Mouse (Mus musculus) liver, embryonic 16.5 days (tissue): ENCODE results near the gene Mybbp1a. TPM values are rescaled to one million over a fixed set of nuclear protein-coding genes. Genes with fewer than 3 reads are reported as not detected.

Experiments
- ATAC-seq: fragments of 200-750 bp; cut with Nextera tagmentation; 2 replicates; pipeline ENCODE4 v1.8.0; 2017; ENCODE audit warnings: low read depth, mild to moderate bottlenecking, moderate number of reproducible peaks, moderate library complexity
- H3K27ac ChIP-seq: fragments of 300-500 bp; sonication (generic); 2 replicates; pipeline ENCODE4 v1.5.1; 2014; ENCODE audit warnings: mild to moderate bottlenecking, low read length
- H3K27me3 ChIP-seq: fragments of 300-500 bp; sonication (generic); 2 replicates; pipeline ENCODE4 v1.6.1; 2014; ENCODE audit warnings: low read depth, low read length, mixed read lengths; ENCODE audit not compliant: control insufficient read depth, insufficient read depth
- H3K36me3 ChIP-seq: fragments of 300-500 bp; sonication (generic); 2 replicates; pipeline ENCODE4 v1.6.1; 2014; ENCODE audit warnings: mild to moderate bottlenecking; ENCODE audit not compliant: control insufficient read depth, insufficient read depth
- H3K4me1 ChIP-seq: fragments of 300-500 bp; sonication (generic); 2 replicates; pipeline ENCODE4 v1.6.1; 2014; ENCODE audit warnings: low read depth, low read length, mixed read lengths; ENCODE audit not compliant: control insufficient read depth
- H3K4me2 ChIP-seq: fragments of 300-500 bp; sonication (generic); 2 replicates; pipeline ENCODE4 v1.6.1; 2014; ENCODE audit warnings: low read depth, low read length, mixed read lengths
- H3K4me3 ChIP-seq: fragments of 300-500 bp; sonication (generic); 2 replicates; pipeline ENCODE4 v1.5.1; 2014; ENCODE audit warnings: low read depth, mild to moderate bottlenecking, low read length
- H3K9ac ChIP-seq: fragments of 300-500 bp; sonication (generic); 2 replicates; pipeline ENCODE4 v1.6.1; 2014; ENCODE audit warnings: low read depth, low read length
- H3K9me3 ChIP-seq: fragments of 300-500 bp; sonication (generic); replicated peaks from 2 replicates; pipeline ENCODE4 v1.6.1; 2016; ENCODE audit warnings: low read length; ENCODE audit not compliant: control insufficient read depth
- WGBS: fragments of 180-500 bp; shearing (Covaris S2); extraction: QIAGEN DNeasy Blood & Tissue Kit; methylation state at CpG from one replicate; pipeline ENCODE4 v1.1.7; 2014; ENCODE audit not compliant: insufficient replicate concordance; 5-methylcytosine and 5-hydroxymethylcytosine counted together
- polyA plus RNA-seq: library from polyadenylated mRNA; unstranded; fragments of >200 nt; fragmentation: Nextera tagmentation; extraction: Ambion mirVana; gene quantifications from 2 replicates; pipeline ENCODE4 v1.2.1, GENCODE M21; 2015

Gene Mybbp1a
- polyA plus RNA-seq, 1 experiment from 2014 or later = 68.2 TPM

GRCm38 (mm10) chr11:72418227-72418626 lies 22.9 kb upstream of the Mybbp1a start:
- Histone ChIP-seq H3K4me3 (no peak overlapping the region), H3K9me3 (no peaks in the 10 kb centered on the region), H3K36me3 (no peaks in the 10 kb centered on the region), H3K4me1 (peaks cover 19% of the 10 kb centered on the region), H3K27me3 (no peaks in the 10 kb centered on the region; the same call in 1 of the 2 replicates), H3K27ac (no peak overlapping the region), H3K9ac (no peak overlapping the region), H3K4me2 (no peak overlapping the region)
- no peak for ATAC-seq
- 62% methylated on average over 8 of the region's 8 CpGs for WGBS

- H3K36me3 ChIP-seq = no peaks in the 10 kb centered on the region
- no peak overlapping the region for H3K4me2 ChIP-seq
- no peaks in the 10 kb centered on the region; the same call in 1 of the 2 replicates for H3K27me3 ChIP-seq
- 74% methylated on average over 6 of the region's 6 CpGs for WGBS
- H3K4me1 ChIP-seq = peaks cover 19% of the 10 kb centered on the region
- ATAC-seq = no peak
- no peaks in the 10 kb centered on the region for H3K9me3 ChIP-seq
- H3K9ac ChIP-seq = no peak overlapping the region
- H3K4me3 ChIP-seq = no peak overlapping the region
- H3K27ac ChIP-seq = no peak overlapping the region
Observed at GRCm38 (mm10) chr11:72419006-72419405, 22.1 kb upstream of the Mybbp1a start.

GRCm38 (mm10) chr11:72420460-72421122 lies 20.6 kb upstream of the Mybbp1a start:
- H3K4me2 ChIP-seq = no peak overlapping the region
- peaks cover 5% of the 10 kb centered on the region for H3K4me1 ChIP-seq
- no peak overlapping the region for H3K9ac ChIP-seq
- no peak overlapping the region for H3K4me3 ChIP-seq
- no peaks in the 10 kb centered on the region for H3K9me3 ChIP-seq
- no peak overlapping the region for H3K27ac ChIP-seq
- no peaks in the 10 kb centered on the region for H3K36me3 ChIP-seq
- ATAC-seq = no peak
- 62% methylated on average over 6 of the region's 6 CpGs for WGBS
- no peaks in the 10 kb centered on the region for H3K27me3 ChIP-seq

GRCm38 (mm10) chr11:72421518-72422278 lies 19.5 kb upstream of the Mybbp1a start:
- no peak overlapping the region for H3K4me2 ChIP-seq
- H3K4me1 ChIP-seq = no peaks in the 10 kb centered on the region
- H3K4me3 ChIP-seq = no peak overlapping the region
- H3K9ac ChIP-seq = no peak overlapping the region
- ATAC-seq = no peak
- H3K27ac ChIP-seq = no peak overlapping the region
- no peaks in the 10 kb centered on the region for H3K27me3 ChIP-seq
- 53% methylated on average over 11 of the region's 11 CpGs for WGBS
- no peaks in the 10 kb centered on the region for H3K36me3 ChIP-seq
- H3K9me3 ChIP-seq = no peaks in the 10 kb centered on the region

GRCm38 (mm10) chr11:72423686-72424085 lies 17.5 kb upstream of the Mybbp1a start:
- H3K36me3 ChIP-seq = no peaks in the 10 kb centered on the region
- H3K9me3 ChIP-seq = no peaks in the 10 kb centered on the region
- H3K27me3 ChIP-seq = no peaks in the 10 kb centered on the region
- no peak overlapping the region for H3K4me2 ChIP-seq
- ATAC-seq = no peak
- H3K4me3 ChIP-seq = no peak overlapping the region
- H3K9ac ChIP-seq = no peak overlapping the region
- no peak overlapping the region for H3K27ac ChIP-seq
- no peaks in the 10 kb centered on the region; the same call in 1 of the 2 replicates for H3K4me1 ChIP-seq
- WGBS = 51% methylated on average over 4 of the region's 4 CpGs

GRCm38 (mm10) chr11:72425201-72425600 lies 16.0 kb upstream of the Mybbp1a start:
- Histone ChIP-seq H3K4me1 (no peaks in the 10 kb centered on the region; the same call in 1 of the 2 replicates), H3K4me3 (no peak overlapping the region), H3K27ac (no peak overlapping the region), H3K9ac (no peak overlapping the region), H3K36me3 (no peaks in the 10 kb centered on the region), H3K9me3 (no peaks in the 10 kb centered on the region), H3K27me3 (no peaks in the 10 kb centered on the region), H3K4me2 (no peak overlapping the region)
- no peak for ATAC-seq

- H3K4me3 ChIP-seq = no peak overlapping the region
- H3K27ac ChIP-seq = no peak overlapping the region
- no peaks in the 10 kb centered on the region for H3K9me3 ChIP-seq
- H3K27me3 ChIP-seq = no peaks in the 10 kb centered on the region
- H3K9ac ChIP-seq = no peak overlapping the region
- no peaks in the 10 kb centered on the region for H3K36me3 ChIP-seq
- no peaks in the 10 kb centered on the region; the same call in 1 of the 2 replicates for H3K4me1 ChIP-seq
- H3K4me2 ChIP-seq = no peak overlapping the region
- no peak for ATAC-seq
Observed at GRCm38 (mm10) chr11:72426884-72427283, 14.3 kb upstream of the Mybbp1a start.

GRCm38 (mm10) chr11:72428694-72429093 lies 12.5 kb upstream of the Mybbp1a start:
- Histone ChIP-seq H3K4me2 (peak overlapping the region; percentile 35), H3K27me3 (no peaks in the 10 kb centered on the region), H3K9ac (no peak overlapping the region), H3K36me3 (no peaks in the 10 kb centered on the region), H3K4me3 (no peak overlapping the region), H3K9me3 (no peaks in the 10 kb centered on the region), H3K27ac (no peak overlapping the region), H3K4me1 (no peaks in the 10 kb centered on the region; the same call in 1 of the 2 replicates)
- WGBS = 0% methylated on average over 5 of the region's 5 CpGs
- ATAC-seq = peak; percentile 68; the same call in 1 of the 2 replicates

GRCm38 (mm10) chr11:72429288-72429690 lies 11.9 kb upstream of the Mybbp1a start:
- ATAC-seq = peak; percentile 66; the same call in 1 of the 2 replicates
- Histone ChIP-seq H3K4me1 (no peaks in the 10 kb centered on the region; the same call in 1 of the 2 replicates), H3K27me3 (no peaks in the 10 kb centered on the region), H3K4me3 (peak overlapping the region; percentile 2; the same call in 1 of the 2 replicates), H3K4me2 (peak overlapping the region; percentile 35), H3K36me3 (no peaks in the 10 kb centered on the region), H3K27ac (no peak overlapping the region), H3K9me3 (no peaks in the 10 kb centered on the region), H3K9ac (no peak overlapping the region)
- 43% methylated on average over 7 of the region's 7 CpGs for WGBS
